Comparison of ENCODE assay signal across 17 mouse cellular contexts in genomic region chr11:50478072-50478471, GRCm38 (mm10).
"Had no signal": no experiment of that assay in that cellular context is flagged by ENCODE, and none has a peak within 500 bp of the region (broad histone marks: within the 10 kb centered on the region; RNA-seq: fewer than 3 reads in every experiment).

No protein-coding gene starts in this region.

- ATAC-seq: forebrain, postnatal 0 days; hindbrain, embryonic 16.5 days; inflammation-experienced regulatory T-cells, adult 6 months; intestine, embryonic 15.5 days; intestine, postnatal 0 days; liver, embryonic 12.5 days had no signal

- DNase-seq: forebrain, postnatal 0 days; gastrocnemius, postnatal 14 days; heart, adult 2 months; heart, postnatal 14 days; heart, postnatal 36 days; kidney, adult 18-20 months; kidney, adult 8-10 months; kidney, postnatal 10 days; kidney, postnatal 25 days; layer of hippocampus, adult 9-11 months; layer of hippocampus, postnatal 36 days; left cerebral cortex, postnatal 4 days had no signal
